Mouse (Mus musculus): ENCODE measurements around the gene Vwa7. TPM values are rescaled to one million over a fixed set of nuclear protein-coding genes. Genes with fewer than 3 reads are reported as not detected.
"Not testable (repeated sequence)": the region's sequence is repeated elsewhere in the genome, so short reads cannot be mapped to it uniquely, and the experiment has no call there.

Vwa7 gene
- total RNA-seq, 2 experiments from 2014 or later: 0.14 to 0.21 TPM

GRCm38 (mm10) chr17:34999871-35000716, 16.3 kb upstream of the Vwa7 start:
- DNase-seq (ENCODE audit: low spot score in 2 of 2): not testable (repeated sequence)

- peak; percentile 80 to 86 for DNase-seq (ENCODE audit: low spot score in 2 of 2)
Observed at GRCm38 (mm10) chr17:35000717-35001451, 15.5 kb upstream of the Vwa7 start, which contains the start of gene Vars. Vars (plus strand) TSS chr17:35000987.

DNA sequence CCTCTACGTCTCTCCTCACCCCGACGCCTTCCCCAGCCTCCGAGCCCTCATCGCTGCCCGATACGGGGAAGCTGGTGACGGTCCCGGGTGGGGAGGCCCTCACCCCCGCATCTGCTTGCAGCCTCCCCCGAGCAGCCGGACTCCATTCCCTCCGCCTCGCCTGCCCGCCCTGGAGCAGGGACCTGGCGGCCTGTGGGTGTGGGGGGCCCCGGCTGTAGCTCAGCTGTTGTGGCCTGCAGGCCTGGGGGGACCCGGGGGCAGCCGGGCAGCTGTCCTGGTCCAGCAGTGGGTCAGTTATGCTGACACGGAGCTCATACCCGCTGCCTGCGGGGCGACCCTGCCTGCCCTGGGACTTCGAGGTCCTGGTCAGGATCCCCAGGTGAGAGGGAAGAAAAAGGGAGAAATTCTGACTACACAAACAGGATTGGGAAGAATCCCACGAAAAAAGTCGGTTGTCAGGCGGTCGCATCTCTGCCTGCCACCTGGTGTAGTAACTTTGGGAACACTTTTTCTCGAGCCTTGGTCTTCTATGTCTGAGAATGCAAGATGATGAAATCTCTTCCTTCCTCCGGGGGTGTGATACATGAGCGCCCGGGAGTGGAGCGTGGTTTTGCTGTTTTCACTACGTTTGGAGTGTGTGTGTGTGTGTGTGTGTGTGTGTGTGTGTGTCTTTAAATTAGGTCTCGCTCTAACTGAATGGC, 14.8 kb upstream of the Vwa7 start:
- DNase-seq (ENCODE audit: low spot score in 2 of 2): no peak

GRCm38 (mm10) chr17:35002153-35002865, 14.1 kb upstream of the Vwa7 start:
- no peak for DNase-seq (ENCODE audit: low spot score in 2 of 2)

GRCm38 (mm10) chr17:35003022-35003838, 13.1 kb upstream of the Vwa7 start:
- DNase-seq (ENCODE audit: low spot score in 2 of 2): no peak

DNA sequence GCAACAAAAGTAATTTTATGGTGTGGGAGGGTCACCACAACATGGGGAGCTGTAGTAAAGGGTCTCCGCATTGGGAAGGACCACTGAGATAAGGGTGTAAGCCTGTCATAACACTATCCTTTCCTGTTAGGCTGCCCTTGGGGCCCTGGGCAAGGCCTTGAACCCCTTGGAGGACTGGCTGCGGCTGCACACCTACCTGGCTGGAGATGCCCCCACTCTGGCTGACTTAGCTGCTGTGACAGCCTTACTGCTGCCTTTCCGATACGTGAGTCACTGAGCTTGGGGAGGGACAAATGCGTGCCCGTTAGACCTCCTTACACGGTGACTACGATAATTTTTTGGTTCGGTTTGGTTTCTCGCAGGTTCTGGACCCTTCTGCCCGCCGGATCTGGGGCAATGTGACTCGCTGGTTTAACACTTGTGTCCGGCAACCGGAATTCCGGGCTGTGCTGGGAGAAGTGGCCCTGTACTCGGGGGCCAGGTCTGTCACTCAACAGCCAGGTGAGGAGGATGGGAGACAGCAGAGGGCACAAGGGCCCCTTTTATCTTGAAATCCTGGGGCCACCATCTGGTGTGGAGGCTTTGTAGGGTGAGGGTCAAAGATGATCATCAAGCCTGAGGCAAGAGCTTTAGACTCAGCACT, 12.2 kb upstream of the Vwa7 start:
- DNase-seq (ENCODE audit: low spot score in 2 of 2): no peak

DNA sequence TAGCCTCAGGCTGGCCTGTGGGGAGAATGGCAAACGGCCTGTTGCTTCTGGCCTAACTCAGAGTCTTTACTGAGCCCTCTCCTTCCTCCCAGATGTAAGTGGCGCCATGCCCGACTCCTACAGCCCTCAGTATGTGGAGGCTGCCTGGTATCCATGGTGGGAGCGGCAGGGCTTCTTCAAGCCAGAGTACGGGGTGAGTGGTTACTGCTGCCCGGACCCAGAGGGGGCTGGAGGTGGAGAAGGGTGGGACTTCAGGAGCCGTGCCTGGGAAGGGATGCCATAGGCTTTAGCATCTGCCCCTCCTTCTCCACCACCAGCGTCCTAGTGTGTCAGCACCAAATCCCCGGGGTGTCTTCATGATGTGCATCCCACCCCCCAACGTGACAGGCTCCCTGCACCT, 11.2 kb upstream of the Vwa7 start:
- no peak for DNase-seq (ENCODE audit: low spot score in 2 of 2)

- not testable (repeated sequence) for DNase-seq (ENCODE audit: low spot score in 2 of 2)
Observed at GRCm38 (mm10) chr17:35005902-35006301, 10.5 kb upstream of the Vwa7 start.

GRCm38 (mm10) chr17:35007387-35007991, 8.9 kb upstream of the Vwa7 start:
- no peak for DNase-seq (ENCODE audit: low spot score in 2 of 2)

DNA sequence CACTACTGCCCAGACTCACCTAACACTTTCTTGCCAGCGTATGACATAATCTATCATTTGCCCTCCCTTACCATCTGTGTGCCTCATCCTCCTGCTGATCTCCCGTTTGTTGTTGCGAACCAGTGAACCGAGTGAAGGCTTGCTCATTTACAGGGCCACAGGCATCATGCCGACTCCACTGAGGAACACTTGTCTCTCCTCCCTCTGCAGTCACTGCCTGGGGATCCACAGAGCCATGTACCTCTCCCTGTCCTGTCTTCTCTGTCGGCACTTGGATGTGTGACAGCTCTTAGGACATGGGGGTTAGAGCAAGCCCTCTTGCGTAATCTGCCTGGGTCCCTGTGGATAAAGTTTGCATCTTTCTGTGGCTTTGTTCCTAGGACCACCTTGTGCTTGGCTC, 6.8 kb upstream of the Vwa7 start:
- DNase-seq (ENCODE audit: low spot score in 2 of 2): no peak

DNA sequence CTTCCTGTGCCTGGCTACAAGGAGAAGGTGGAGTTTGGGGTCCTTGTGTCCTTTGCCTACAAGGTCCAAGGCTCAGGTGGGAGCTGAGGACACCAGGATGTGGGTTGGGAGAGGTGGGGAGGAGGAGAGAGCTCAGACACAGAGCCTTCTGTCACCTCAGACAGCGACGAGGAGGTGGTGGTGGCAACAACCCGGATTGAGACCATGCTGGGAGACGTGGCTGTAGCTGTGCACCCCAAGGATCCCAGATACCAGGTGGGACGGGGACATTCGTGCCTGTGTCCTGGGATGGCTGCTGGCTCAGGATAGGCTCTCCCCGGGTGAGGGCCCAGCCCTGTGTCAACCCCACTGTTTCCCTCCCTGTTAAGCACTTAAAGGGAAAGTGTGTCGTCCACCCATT, 4.9 kb upstream of the Vwa7 start:
- no peak for DNase-seq (ENCODE audit: low spot score in 2 of 2)

GRCm38 (mm10) chr17:35012430-35012829, 3.9 kb upstream of the Vwa7 start:
- DNase-seq (ENCODE audit: low spot score in 2 of 2): no peak

DNA sequence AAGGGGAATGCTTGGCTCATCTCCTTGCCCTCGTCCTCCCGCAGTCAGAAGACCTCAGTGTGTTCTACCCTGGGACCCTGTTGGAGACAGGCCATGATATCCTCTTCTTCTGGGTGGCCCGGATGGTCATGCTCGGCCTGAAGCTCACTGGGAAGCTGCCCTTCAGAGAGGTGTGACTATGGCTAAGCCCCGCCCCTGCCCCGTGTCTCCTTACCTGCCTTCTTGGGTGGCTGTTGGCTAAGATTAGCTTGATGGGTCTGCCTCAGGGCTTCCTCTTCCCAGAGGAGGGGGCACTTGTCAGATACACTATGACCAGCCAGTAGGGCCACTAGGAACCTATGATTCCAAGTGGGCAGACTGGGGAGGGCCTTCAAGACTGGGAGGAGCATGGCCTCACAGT, 3.2 kb upstream of the Vwa7 start:
- DNase-seq (ENCODE audit: low spot score in 2 of 2): no peak

DNA sequence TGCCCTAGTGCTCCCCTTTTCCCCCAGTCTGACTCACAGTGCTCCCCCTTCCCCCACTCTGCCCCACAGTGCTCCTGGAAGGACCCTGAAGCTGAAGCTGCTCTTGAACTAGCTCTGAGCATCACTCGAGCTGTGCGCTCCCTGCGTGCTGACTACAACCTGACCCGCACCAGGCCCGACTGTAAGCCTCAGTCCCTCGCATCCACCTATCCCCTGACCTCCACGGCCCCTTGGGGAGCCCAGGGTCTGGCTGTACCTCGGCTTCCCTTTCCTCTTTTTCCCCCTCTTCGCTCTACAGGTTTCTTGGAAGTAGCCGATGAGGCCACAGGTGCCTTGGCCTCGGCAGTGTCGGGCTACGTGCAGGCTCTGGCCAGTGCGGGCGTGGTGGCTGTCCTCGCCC, 1.1 kb upstream of the Vwa7 start:
- DNase-seq (ENCODE audit: low spot score in 2 of 2): no peak

GRCm38 (mm10) chr17:35016791-35017705, 669 bp downstream of the Vwa7 start:
- DNase-seq (ENCODE audit: low spot score in 2 of 2): no peak

DNA sequence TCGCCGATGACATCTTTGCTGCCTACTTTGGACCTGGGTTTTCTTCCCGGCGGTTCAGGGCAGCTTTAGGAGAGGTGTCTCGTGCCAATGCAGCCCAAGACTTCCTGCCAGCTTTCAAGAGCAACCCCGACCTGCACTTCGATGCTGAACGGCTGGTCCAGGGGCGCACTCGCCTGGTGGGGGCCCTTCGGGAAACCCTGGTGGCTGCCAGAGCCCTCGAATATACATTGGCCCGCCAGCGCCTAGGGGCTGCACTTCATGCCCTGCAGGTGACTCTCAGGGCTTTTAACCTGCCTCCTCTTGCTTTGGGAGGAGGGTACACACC, 1.3 kb downstream of the Vwa7 start:
- no peak for DNase-seq (ENCODE audit: low spot score in 2 of 2)

DNA sequence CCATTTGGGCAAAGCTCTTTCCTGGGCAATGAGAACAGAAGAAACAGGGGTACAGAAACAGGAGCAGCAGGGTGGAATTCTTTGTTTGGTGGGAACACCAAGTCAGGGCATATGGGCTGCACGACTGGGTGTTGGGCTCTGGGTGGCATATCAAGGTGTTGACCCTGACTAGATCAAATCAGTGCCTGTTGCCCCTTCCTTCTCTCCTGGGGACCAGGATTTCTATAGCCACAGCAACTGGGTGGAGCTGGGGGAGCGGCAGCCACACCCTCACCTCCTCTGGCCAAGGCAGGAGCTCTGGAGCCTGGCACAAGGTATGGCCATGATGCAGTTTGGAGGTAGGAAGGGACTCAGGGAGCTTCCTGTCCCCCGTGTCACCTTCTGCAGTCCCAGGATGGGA, 1.8 kb downstream of the Vwa7 start:
- DNase-seq (ENCODE audit: low spot score in 2 of 2): no peak

- no peak for DNase-seq (ENCODE audit: low spot score in 2 of 2)
Observed at GRCm38 (mm10) chr17:35019894-35020293, 3.5 kb downstream of the Vwa7 start.

All from layer of hippocampus, postnatal 14 days (tissue).